Mouse (Mus musculus) layer of hippocampus, adult 9-11 months (tissue): ENCODE measurements around the gene Mxd1.

ENCODE experiments used
- DNase-seq: peaks from one replicate; pipeline ENCODE4 v3.0.0; 2022

Mxd1 gene

GRCm38 (mm10) chr6:86668580-86669239 is at the start of gene Mxd1:
Gene Mxd1, minus strand, starts transcription at chr6:86669161.
- DNase-seq = no peak

- DNase-seq = no peak
Observed at GRCm38 (mm10) chr6:86708072-86708774, 39.3 kb upstream of the Mxd1 start.

- DNase-seq = no peak
Observed at GRCm38 (mm10) chr6:86702577-86702976, 33.6 kb upstream of the Mxd1 start.

- no peak for DNase-seq
Observed at GRCm38 (mm10) chr6:86697903-86698302, 28.9 kb upstream of the Mxd1 start.

DNA sequence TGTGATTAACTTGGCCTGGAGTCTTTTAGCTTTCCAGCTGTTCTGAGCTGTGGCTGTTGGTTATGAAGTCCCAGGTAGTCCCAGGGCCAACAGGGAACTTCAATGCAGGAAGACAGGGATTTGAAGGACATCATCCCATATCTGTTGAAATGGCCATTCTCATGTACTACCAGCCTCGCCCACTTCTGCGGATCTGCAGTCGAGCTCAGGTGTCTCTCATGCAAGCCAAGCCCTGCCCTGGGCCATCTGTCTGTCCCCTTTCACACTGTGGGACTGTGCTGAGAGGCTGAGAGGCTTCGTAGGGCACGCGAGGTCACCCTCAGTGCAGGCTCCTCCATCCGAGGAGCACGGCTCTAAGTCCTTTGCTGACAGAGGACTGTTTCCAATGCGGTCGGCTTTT is 27.3 kb upstream of the Mxd1 start:
- no peak for DNase-seq

DNA sequence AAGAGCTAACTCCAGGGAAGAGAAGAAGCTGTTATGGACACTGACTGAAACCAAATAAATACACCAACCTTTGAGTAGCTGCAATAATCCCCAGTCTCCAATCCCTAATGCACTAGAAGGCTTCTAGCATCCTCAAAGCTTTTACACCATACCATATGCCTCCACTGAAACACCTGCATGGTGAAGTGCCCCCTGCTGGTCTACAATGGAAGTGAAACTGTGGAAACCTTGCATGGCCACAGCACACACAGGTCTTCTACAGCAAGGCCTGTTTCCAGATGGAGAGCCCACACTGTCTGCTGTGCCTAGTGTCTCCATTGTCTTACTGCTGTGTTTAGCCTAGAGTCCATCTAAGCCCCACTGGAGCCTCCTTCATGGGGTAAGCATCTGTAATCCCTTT is 25.5 kb upstream of the Mxd1 start:
- no peak for DNase-seq

DNA sequence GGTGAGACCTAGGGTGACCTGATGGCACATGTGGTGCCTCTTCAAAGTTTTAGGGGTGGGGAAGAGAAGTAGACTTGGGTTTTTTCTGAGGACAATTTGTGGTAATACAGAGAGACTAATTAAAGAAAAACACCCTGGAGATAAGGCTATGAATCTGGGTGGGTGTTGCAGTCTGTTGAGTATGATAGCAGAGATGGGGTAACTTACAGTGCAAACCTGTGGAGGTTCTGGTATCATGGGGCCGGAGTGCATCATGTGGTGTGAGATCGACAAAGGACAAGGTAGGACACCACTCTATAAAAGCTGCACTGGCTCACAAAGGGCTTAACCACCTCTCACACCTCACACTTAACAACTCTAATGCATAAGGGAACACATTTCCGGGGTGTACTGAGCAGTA is 20.7 kb upstream of the Mxd1 start:
- DNase-seq = no peak

- no peak for DNase-seq
Observed at GRCm38 (mm10) chr6:86686971-86687370, 18.0 kb upstream of the Mxd1 start.

GRCm38 (mm10) chr6:86684655-86685011 is 15.7 kb upstream of the Mxd1 start:
- DNase-seq = no peak

DNA sequence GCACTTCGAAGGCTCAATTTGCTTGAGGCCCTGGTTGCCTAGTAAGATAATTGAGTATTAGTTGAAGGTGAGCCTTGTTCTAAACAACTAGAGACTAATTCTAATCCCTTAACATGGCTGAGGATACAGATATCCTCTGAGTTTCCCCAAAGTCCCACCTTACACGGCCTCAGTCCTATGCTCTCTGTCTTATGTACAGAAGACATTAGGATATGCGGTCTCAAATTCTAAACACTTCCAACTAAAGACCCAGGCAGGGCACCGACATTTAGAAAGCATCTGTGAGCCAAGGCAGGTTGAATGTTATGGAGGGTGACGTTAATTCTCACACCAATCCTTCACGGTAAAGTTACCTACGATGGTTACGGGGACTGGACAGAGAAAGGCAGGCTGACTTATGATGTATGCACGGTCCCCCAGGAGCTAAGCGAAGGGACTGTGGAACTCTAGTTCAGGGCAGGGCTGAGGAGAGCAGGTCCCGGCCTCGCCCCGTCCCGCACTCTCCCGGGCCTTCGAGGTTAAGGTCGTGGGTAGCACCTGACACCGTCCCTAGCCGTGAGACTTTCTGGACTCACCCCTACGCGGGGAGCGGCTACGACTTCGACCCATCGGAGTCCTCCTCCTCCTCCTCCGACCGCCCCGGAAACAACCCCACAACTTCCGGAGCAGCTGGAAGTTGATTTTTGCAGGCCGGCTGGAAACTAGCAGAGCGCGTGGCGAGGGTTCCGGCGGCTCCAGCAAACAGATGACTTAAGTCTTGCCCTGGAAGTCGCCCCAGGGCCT is 15.1 kb upstream of the Mxd1 start, which contains the start of gene Snrnp27:
Gene Snrnp27 (minus strand): TSS at position 651 of the 783 bp plus-strand sequence.
- peak; percentile 85 for DNase-seq

DNA sequence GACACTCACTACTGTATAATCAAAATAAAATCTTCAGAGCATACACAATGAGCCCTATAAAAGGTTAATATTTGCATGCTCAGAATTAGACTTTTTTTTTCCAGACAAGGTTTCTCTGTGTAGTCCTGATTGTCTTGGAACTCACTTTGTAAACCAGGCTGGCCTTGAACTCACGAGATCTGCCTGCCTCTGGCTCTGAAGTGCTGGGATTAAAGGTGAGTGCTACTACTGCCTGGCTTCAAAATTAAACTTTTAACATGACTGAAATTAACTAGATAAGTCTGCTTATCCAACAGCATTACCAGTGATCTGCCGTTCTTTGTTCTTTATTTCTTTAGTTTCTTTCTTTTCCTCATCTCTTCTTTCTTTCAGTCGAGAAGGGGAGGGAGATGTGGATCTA is 12.3 kb upstream of the Mxd1 start:
- DNase-seq = no peak

GRCm38 (mm10) chr6:86678341-86678740 is 9.4 kb upstream of the Mxd1 start:
- no peak for DNase-seq

GRCm38 (mm10) chr6:86670873-86671272 is 1.9 kb upstream of the Mxd1 start:
- peak; percentile 72 for DNase-seq

DNA sequence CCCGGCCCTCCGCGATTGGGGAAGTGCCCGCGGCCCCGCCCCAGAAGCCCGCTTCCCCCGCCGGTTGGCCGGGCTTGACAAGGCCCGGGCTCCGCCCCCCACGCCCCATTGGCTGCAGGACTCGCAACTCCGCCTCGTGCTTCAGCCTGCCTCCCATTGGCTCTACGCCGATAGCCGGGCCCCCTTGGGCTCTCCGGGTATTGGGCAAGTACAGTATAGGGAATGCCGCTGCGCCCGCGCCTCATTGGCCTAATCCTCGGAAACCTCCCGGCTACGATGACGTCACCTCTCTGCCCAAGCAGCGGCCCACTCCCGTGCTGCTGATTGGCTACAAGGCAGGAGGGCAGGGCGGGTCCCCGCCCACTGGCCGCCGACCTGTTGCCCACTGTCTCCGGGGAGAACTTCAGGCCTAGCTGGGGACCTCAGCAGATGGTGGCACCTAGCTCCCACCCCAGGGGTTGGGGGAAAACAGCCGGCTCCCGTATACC is 323 bp upstream of the Mxd1 start:
- DNase-seq = peak; percentile 100

GRCm38 (mm10) chr6:86667061-86667460 is 1.9 kb downstream of the Mxd1 start:
- DNase-seq = no peak

GRCm38 (mm10) chr6:86665560-86666307 is 3.2 kb downstream of the Mxd1 start:
- no peak for DNase-seq

GRCm38 (mm10) chr6:86665076-86665475 is 3.9 kb downstream of the Mxd1 start:
- DNase-seq = no peak

- DNase-seq = no peak
Observed at GRCm38 (mm10) chr6:86660161-86660877, 8.6 kb downstream of the Mxd1 start.

DNA sequence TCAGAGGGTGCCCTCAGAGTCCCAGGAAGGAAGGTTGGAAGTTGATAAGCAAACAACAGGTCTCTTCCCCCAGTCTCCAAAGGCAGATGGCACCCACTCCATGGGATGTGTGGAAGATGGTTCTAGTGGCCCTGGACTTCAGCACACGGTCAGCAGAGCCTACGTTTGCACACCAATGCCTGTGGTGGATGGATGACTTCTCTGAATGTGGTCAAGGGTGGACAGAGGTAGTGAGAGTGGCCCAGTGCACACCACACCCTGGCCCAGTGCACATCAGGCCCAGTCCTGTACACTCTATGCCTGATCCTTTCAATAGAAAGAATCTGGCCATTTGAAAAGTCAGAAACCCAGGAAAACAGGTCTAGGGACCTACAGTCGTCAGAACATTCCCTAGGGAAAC is 10.5 kb downstream of the Mxd1 start:
- no peak for DNase-seq

GRCm38 (mm10) chr6:86654270-86654916 is 14.6 kb downstream of the Mxd1 start:
- no peak for DNase-seq

- no peak for DNase-seq
Observed at GRCm38 (mm10) chr6:86653026-86653425, 15.9 kb downstream of the Mxd1 start.

- DNase-seq = no peak
Observed at GRCm38 (mm10) chr6:86646143-86646542, 22.8 kb downstream of the Mxd1 start.
